Mouse (Mus musculus): ENCODE data around the gene Adm2.

The Adm2 gene

GRCm38 (mm10) chr15:89322670-89323522, at the start of gene Adm2:
Gene Adm2, plus strand, starts transcription at chr15:89322720.
- DNase-seq (ENCODE audit: low spot score): no peak

GRCm38 (mm10) chr15:89275497-89275896, 47.0 kb upstream of the Adm2 start:
- no peak for DNase-seq (ENCODE audit: low spot score)

GRCm38 (mm10) chr15:89277366-89277765, 45.2 kb upstream of the Adm2 start:
- DNase-seq (ENCODE audit: low spot score): no peak

GRCm38 (mm10) chr15:89282546-89282945, 40.0 kb upstream of the Adm2 start:
- DNase-seq (ENCODE audit: low spot score): no peak

- DNase-seq (ENCODE audit: low spot score): no peak
Observed at GRCm38 (mm10) chr15:89284094-89284493, 38.4 kb upstream of the Adm2 start.

DNA sequence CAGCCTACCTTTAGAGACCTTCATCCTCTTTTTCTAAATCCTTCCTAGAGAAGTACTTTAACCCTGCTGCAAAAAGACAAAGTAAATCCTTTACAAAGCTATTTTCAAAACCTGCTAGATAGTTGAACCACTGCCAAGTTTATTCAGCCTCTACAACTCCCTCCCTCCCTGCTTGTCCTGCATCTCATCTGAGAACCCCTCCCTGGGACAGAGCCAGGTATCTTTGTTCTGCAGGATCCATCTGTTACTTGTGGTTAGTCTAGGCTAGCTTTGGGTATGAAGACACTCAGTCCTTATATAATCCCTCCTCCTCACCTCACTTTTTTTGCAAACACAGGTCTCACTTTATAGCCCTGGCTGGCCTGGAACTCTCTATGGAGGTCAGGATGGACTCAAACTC, 37.5 kb upstream of the Adm2 start:
- no peak for DNase-seq (ENCODE audit: low spot score)

GRCm38 (mm10) chr15:89285478-89285877, 37.0 kb upstream of the Adm2 start:
- no peak for DNase-seq (ENCODE audit: low spot score)

DNA sequence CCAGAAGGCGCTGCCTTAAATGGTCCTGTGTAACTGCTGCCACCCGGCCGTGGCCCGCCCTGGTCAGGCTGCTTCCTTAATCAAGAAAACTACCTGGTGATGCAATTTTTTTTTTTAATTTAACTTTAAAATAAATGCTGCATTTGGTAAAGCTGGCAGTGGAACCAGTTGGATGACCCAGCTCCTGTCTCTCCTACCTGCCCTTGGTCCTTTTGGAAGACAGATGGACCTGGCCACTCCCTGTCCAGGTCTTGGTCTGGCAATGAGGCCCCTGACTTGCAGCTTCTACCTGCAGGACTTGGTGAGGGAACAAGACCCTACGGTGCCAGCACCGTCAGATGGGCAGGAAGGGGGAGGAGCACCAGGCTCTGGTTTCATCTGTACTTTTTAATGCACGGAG, 36.4 kb upstream of the Adm2 start:
- no peak for DNase-seq (ENCODE audit: low spot score)

DNA sequence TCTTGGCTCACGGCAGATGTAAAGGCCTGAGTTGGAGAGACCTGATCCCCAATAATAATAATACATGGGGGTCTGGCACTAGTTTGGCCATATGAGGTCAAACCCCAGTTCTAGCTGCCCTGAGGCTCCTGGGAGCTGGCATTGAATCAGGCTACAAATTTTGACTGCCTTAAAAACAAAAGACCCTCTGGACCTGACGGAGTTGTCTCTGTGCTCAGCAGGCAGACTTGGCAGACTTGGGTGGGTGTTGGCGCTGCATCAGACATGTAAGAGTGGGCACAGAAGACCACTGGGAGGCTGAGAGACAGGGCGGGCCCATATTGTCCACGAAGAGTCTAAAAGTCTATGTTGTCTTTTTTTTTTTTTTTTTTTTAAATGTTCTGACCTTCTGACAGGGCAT, 35.9 kb upstream of the Adm2 start:
- no peak for DNase-seq (ENCODE audit: low spot score)

- no peak for DNase-seq (ENCODE audit: low spot score)
Observed at GRCm38 (mm10) chr15:89288227-89288767, 34.2 kb upstream of the Adm2 start.

DNA sequence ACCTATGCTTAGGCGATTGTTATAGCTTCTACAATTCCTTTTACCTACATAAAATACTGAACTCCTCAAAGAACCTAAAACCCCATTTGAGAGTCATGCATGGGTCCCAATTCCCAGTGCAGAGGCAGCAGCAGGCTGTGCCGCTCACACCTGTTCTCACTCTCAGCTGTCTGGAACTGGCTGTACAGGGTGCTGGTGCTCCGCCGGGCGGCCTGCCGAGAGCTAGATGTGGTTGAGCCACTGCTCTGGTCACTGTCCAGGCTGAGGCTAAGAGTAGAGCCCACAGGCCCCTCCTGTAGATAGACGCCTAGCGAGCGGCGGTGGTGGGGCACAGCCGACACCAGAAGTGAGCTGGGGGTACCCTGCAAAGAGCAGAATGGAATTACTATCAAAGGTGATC, 33.1 kb upstream of the Adm2 start:
- DNase-seq (ENCODE audit: low spot score): no peak

DNA sequence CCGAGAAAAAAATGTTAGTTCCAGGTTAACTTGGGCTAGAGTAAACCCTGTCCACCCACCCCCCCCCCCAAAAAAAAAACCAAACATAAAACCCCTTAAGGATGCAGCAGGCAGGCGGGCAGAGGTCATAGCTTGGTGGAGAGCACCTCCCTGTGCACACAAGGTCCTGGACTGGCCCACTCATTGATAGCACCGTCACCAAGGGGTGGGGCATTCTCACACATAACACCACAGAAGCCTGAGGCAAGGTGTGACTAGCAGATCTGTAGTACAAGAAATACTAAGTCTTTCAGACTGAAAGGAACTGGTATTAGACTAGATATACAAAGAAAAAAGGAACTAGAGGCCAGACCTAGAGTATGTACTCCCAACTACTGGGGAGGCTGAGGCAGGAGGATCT, 31.0 kb upstream of the Adm2 start:
- no peak for DNase-seq (ENCODE audit: low spot score)

- no peak for DNase-seq (ENCODE audit: low spot score)
Observed at GRCm38 (mm10) chr15:89292795-89293194, 29.7 kb upstream of the Adm2 start.

GRCm38 (mm10) chr15:89293778-89294177, 28.7 kb upstream of the Adm2 start:
- no peak for DNase-seq (ENCODE audit: low spot score)

- DNase-seq (ENCODE audit: low spot score): no peak
Observed at GRCm38 (mm10) chr15:89295580-89296165, 26.8 kb upstream of the Adm2 start.

- no peak for DNase-seq (ENCODE audit: low spot score)
Observed at GRCm38 (mm10) chr15:89296465-89296864, 26.1 kb upstream of the Adm2 start.

DNA sequence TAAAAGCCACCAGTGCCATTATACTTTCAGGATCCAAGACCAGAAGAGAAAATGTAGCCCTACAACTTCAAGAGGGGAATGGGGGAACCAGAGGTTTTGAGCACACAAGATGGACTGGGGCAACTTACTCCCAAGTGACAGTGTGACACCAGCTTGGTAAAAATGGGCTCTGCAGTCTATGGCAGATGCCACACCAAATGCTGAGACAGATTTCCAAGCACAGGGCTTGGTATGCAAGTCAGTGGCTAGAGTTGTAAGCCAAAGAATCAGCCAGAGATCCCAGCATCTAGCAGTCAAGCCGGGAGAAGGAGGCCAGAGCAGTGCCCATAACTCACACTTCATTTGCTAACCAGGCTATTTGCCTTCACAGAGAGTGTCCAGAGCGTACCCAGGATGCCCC, 24.8 kb upstream of the Adm2 start:
- no peak for DNase-seq (ENCODE audit: low spot score)

DNA sequence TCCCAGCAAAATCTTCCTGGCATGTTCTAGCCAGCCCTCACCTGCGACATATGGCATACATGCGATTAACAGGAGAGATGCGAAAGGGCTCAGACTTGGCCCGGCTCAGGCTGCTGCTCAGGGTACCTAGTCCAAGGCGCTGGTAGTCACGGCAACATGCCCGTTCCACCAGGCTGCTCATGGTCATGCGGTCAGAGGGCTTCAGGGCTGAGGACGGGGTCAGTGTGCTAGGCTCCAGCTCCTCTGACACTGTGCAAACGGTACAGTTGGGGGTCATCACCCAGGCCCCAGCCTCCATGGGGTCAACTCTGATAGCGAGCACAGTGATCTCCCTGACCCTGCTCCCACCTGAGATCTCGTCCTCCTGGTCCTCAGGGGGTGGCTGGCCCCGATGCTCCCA, 22.3 kb upstream of the Adm2 start:
- DNase-seq (ENCODE audit: low spot score): no peak

DNA sequence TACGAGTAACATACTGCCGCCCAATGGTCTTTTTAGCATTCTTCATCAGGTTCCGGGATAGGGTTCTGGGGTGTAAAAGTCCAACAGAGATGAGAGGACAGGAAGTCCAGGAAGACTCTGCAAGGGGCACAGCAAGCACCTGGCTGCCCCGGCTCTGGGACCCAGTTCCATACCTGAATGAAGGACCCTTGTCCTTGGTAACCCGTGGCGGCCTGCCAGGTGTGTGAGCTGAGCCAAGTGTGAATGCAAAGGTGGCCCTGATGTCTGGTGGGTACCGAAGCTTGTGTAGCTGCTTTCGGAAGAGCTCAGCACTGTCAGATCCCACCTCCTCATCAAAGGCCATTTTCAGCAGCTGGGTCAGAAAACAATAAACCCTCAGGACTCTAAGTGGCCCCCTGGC, 21.9 kb upstream of the Adm2 start:
- no peak for DNase-seq (ENCODE audit: low spot score)

- no peak for DNase-seq (ENCODE audit: low spot score)
Observed at GRCm38 (mm10) chr15:89305966-89306365, 16.6 kb upstream of the Adm2 start.

GRCm38 (mm10) chr15:89307461-89307860, 15.1 kb upstream of the Adm2 start:
- no peak for DNase-seq (ENCODE audit: low spot score)

DNA sequence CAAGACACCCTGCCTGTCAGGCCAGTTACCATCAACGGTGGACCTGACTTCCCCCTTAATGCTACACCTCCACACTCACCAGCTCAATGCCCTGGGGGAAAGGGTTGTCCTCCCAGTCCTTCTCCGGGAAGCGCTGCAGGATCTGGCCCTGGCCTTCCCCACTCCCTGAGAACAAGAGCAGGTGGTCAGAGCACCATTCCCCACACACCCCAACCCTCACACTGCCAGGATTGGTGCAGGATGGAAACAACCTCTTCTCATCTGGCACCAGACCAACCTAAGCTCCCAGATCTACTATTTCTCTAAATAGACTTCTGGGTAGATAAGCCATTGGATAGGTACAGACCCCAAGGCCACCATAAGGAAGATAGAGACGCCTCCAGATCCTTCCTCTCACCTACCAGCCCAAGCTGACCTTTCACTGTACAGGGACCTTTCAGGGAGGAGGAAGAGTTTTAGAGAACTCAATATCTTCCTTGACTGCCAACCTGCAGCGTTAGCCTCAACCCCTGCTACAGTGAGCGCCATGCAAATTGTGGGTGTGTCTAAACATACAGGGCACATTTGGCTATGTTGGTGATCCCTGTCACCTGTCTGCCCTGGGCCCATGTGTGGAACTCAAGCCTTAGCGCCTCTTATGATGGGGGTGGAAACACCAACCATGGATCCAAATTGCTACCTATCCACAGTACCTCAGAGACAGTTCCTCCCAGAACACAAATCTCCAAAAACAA, 13.9 kb upstream of the Adm2 start:
- DNase-seq (ENCODE audit: low spot score): no peak

- DNase-seq (ENCODE audit: low spot score): no peak
Observed at GRCm38 (mm10) chr15:89309962-89310498, 12.5 kb upstream of the Adm2 start.

All from urinary bladder, postnatal 10 days (tissue).